Mouse (Mus musculus) liver, embryonic 15.5 days (tissue): ENCODE data around the gene Surf2. TPM values are rescaled to one million over a fixed set of nuclear protein-coding genes. Genes with fewer than 3 reads are reported as not detected.

Source experiments
- ATAC-seq: fragments of 200-750 bp; cut with Nextera tagmentation; 2 replicates; pipeline ENCODE4 v1.8.0; 2017; ENCODE audit warnings: moderate number of reproducible peaks, mild to moderate bottlenecking, moderate library complexity; ENCODE audit not compliant: insufficient read depth
- H3K27ac ChIP-seq: fragments of 300-500 bp; sonication (generic); replicated peaks from 2 replicates; pipeline ENCODE4 v1.5.1; 2015; ENCODE audit warnings: mild to moderate bottlenecking, inconsistent platforms
- H3K27me3 ChIP-seq: fragments of 300-500 bp; sonication (generic); 2 replicates; pipeline ENCODE4 v1.6.1; 2015; ENCODE audit warnings: mild to moderate bottlenecking, inconsistent platforms
- H3K36me3 ChIP-seq: fragments of 300-500 bp; sonication (generic); replicated peaks from 2 replicates; pipeline ENCODE4 v1.6.1; 2015; ENCODE audit warnings: moderate library complexity, mild to moderate bottlenecking, inconsistent platforms
- H3K4me1 ChIP-seq: fragments of 300-500 bp; sonication (generic); replicated peaks from 2 replicates; pipeline ENCODE4 v1.6.1; 2015; ENCODE audit warnings: inconsistent platforms
- H3K4me2 ChIP-seq: fragments of 300-500 bp; sonication (generic); 2 replicates; pipeline ENCODE4 v1.6.1; 2015; ENCODE audit warnings: moderate library complexity, mild to moderate bottlenecking, inconsistent platforms
- H3K4me3 ChIP-seq: fragments of 300-500 bp; sonication (generic); replicated peaks from 2 replicates; pipeline ENCODE4 v1.5.1; 2015; ENCODE audit warnings: mild to moderate bottlenecking, inconsistent platforms
- H3K9ac ChIP-seq: fragments of 300-500 bp; sonication (generic); 2 replicates; pipeline ENCODE4 v1.6.1; 2015; ENCODE audit warnings: moderate library complexity, mild to moderate bottlenecking, inconsistent platforms
- H3K9me3 ChIP-seq: fragments of 300-500 bp; sonication (generic); replicated peaks from 2 replicates; pipeline ENCODE4 v1.6.1; 2016; ENCODE audit warnings: inconsistent platforms
- WGBS: fragments of 180-500 bp; shearing (Covaris S2); methylation state at CpG from one replicate; pipeline ENCODE4 v1.1.7; 2015; ENCODE audit warnings: mixed read lengths; ENCODE audit not compliant: insufficient replicate concordance; 5-methylcytosine and 5-hydroxymethylcytosine counted together
- polyA plus RNA-seq: library from polyadenylated mRNA; unstranded; fragments of >200 nt; fragmentation: Nextera tagmentation; extraction: Ambion mirVana; gene quantifications from 2 replicates; pipeline ENCODE4 v1.2.1, GENCODE M21; 2015

Gene Surf2
- polyA plus RNA-seq, 1 experiment from 2014 or later, result 19.0 TPM

DNA sequence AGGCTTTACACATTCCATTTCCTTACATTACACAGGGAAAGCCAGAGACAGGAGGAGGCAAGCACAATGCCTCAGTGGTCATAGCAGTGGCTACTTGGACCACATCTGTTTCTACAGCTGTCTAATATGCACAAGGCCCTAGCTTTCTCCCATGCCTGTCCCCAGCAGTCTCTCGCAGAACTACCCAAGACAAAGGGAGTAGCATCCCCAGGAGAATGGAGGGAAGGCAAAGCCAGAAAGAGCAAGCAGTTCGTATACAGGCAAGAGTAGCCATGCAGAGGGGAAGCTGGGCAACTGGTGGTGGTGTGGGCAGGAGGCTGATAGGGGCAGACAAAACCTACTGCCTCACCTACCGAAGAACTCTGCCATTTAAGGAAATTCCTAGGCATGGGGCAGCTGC lies 9.7 kb upstream of the Surf2 start:
- Histone ChIP-seq H3K4me1 (peaks cover 56% of the 10 kb centered on the region), H3K27ac (no peak overlapping the region), H3K4me2 (no peak overlapping the region), H3K9ac (no peak overlapping the region), H3K9me3 (no peaks in the 10 kb centered on the region), H3K27me3 (no peaks in the 10 kb centered on the region), H3K36me3 (peaks cover 51% of the 10 kb centered on the region), H3K4me3 (no peak overlapping the region)
- no peak for ATAC-seq
- WGBS, result 80% methylated on average over 3 of the region's 3 CpGs

DNA sequence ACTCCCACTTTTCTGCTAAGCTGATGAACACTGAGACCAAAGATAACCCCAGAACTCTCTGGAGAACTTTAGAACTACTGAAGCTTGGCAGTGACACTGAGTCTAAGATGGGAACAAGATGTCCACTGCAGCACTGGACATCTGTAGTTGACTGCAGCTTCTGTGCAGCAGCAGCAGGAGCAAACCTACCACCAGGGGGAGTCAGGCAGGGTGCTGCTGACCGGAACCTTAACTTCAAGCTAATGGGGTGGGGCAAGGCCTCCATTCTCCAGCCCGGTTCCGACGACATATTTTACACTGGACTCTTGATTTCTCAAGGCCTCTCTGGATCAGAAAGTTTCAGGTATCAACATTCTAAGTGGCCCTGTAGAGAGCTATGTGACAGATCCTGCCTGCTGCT lies 9.1 kb upstream of the Surf2 start:
- Histone ChIP-seq H3K4me1 (peaks cover 56% of the 10 kb centered on the region), H3K27me3 (no peaks in the 10 kb centered on the region), H3K27ac (no peak overlapping the region), H3K4me3 (no peak overlapping the region), H3K9me3 (no peaks in the 10 kb centered on the region), H3K4me2 (no peak overlapping the region), H3K36me3 (peaks cover 58% of the 10 kb centered on the region), H3K9ac (no peak overlapping the region)
- ATAC-seq, result no peak
- WGBS, result 57% methylated on average over 4 of the region's 4 CpGs

DNA sequence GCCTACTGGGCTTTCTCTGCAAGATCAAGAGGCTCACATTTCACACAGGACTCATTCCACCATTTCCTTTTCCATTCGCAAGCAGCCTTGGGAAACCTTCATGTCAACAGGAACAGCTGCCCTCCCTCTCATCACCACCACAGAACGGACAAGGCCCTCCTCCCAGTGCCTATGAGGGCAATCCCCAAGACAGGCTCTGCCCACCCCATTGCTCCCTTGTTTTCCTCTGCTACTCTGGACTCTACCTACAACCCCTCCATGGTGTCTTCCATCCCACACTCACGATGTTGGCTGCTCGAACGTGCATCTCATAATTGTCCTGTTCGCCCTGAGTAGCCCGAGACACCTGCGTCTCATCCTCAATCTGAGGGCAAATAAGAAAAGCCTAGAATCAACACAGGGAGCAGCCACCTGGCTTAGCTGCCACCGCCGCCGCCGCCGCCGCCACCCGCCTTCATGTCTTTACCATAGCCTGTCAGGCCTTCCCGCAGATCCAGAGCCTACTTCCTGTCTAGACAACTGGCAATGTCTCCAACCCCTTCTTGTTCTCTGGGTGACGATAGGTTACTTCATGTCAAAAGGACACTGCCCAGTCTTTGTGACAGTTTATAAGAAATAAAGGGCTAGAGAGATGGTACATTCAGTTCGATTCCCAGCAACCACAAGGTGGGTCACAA lies 7.3 kb upstream of the Surf2 start:
- Histone ChIP-seq H3K27ac (peak overlapping the region; percentile 86; the same call in 1 of the 2 replicates), H3K36me3 (peaks cover 75% of the 10 kb centered on the region), H3K9ac (peak overlapping the region; percentile 80)

DNA sequence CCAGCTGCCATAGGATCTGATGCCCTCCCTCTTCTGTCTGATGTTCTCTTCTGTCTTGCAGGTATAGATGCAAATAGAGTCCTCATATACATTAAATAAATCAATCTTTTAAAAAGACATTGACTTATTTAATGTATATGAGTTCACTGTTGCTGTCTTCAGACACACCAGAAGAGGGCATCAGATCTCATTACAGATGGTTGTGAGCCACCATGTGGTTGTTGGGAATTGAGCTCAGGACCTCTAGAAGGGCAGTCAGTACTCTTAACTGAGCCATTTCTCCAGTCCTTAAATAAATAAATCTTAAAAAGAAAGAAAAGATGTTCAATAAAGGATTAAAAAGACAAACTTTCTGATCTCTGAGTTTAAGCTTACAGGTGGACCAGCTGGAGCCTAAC lies 6.8 kb upstream of the Surf2 start:
- H3K4me1 ChIP-seq, result peaks cover 56% of the 10 kb centered on the region
- ATAC-seq, result no peak
- no peaks in the 10 kb centered on the region for H3K9me3 ChIP-seq
- H3K9ac ChIP-seq, result peak overlapping the region; percentile 80
- H3K4me3 ChIP-seq, result peak overlapping the region; percentile 77
- H3K4me2 ChIP-seq, result peak overlapping the region; percentile 82
- H3K27ac ChIP-seq, result peak overlapping the region; percentile 86
- H3K27me3 ChIP-seq, result no peaks in the 10 kb centered on the region
- H3K36me3 ChIP-seq, result peaks cover 77% of the 10 kb centered on the region

More for the DNA sequence above, 7.3 kb upstream of the Surf2 start:
- Histone ChIP-seq H3K27me3 (no peaks in the 10 kb centered on the region), H3K9me3 (no peaks in the 10 kb centered on the region), H3K4me1 (peaks cover 59% of the 10 kb centered on the region), H3K4me2 (peak overlapping the region; percentile 82), H3K4me3 (peak overlapping the region; percentile 77)
- 62% methylated on average over 18 of the region's 18 CpGs for WGBS
- no peak for ATAC-seq

DNA sequence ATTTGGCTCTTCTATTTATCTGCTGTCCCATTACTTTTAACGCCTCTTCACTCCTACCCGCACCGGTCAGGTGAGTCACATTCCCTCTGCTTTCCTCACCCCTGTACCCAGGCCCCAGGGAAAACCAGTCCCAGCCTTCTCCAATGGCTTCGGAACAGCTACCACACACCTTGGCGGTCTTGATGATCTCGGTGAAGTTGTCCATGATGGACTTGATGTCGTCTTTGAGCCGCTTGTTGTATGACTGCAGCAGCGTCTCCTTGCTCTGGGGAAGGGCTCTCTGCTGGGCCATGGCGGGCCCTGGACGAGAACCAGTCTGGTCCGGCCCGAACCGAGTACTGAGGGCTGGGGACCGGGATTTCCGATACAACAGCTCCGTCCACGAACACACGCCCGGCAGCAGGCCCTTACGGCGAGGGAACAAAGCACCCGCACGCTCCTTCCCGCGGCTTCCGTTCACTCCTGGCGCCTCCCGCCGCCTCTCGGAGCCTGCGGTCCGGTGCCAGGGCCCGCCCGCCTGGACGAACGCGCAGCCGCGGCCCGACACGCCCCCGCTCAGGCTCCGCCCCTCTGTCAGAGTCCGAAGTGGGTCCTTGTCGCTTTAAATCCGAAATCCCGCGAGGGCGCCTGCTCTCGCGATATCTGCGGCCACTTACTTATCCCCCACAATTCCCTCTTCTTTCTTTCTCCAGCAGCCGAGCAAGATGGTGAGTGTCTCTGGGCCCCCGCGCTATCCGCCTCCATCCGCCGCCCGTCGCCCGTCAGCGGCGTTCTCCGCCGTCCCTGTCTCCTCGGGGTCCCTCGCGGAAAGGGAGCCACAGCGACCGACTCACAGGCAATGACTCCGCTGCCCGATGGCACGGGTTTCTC lies 5.8 kb upstream of the Surf2 start, which contains the start of the genes Med22 and Rpl7a:
Gene Med22 (minus strand): TSS at position 554 of the 870 bp plus-strand sequence.
Gene Rpl7a (plus strand): TSS at position 641 of the 870 bp plus-strand sequence.
- Histone ChIP-seq H3K36me3 (peaks cover 71% of the 10 kb centered on the region), H3K4me3 (peak within 1 kb of the TSS; percentile 77), H3K27ac (peak within 1 kb of the TSS; percentile 86), H3K4me2 (peak within 1 kb of the TSS; percentile 82), H3K9ac (peak within 1 kb of the TSS; percentile 90), H3K27me3 (no peaks in the 10 kb centered on the region), H3K4me1 (peaks cover 62% of the 10 kb centered on the region), H3K9me3 (no peaks in the 10 kb centered on the region)
- peak; percentile 92 for ATAC-seq
- under 1% methylated on average over 74 of the region's 74 CpGs for WGBS

DNA sequence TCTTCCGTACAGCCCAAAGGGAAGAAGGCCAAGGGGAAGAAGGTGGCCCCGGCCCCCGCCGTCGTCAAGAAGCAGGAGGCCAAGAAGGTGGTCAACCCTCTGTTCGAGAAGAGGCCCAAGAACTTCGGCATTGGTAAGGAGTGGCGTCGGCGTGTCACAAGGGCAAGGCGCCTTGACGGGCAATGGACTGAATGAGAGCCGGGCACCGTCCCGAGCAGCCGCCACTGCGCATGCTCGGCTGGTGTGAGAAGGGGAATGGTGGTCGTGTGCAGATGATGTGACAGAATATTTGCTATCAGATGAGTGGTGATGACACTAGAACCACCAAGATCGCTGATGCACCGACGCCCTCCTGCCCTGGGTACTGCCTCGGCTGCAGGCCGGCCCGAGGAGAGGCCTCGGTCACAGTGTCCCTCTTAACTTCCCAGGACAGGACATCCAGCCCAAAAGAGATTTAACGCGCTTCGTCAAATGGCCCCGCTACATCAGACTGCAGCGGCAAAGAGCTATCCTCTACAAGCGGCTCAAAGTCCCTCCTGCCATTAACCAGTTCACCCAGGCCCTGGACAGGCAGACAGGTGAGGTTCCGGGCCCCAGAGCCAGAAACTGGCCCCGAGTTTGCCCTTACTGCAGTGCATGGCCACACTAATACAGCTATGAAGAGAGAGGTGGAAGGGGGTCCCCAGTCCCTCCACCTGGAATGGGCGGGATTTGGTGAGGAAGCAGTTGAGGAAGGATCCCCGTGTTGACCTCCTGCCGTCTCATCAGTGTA lies 5.0 kb upstream of the Surf2 start:
- peak overlapping the region; percentile 77 for H3K4me3 ChIP-seq
- ATAC-seq, result peak; percentile 27
- 1% methylated on average over 37 of the region's 37 CpGs for WGBS
- H3K36me3 ChIP-seq, result peaks cover 62% of the 10 kb centered on the region
- H3K27me3 ChIP-seq, result no peaks in the 10 kb centered on the region
- H3K9me3 ChIP-seq, result no peaks in the 10 kb centered on the region
- H3K9ac ChIP-seq, result peak overlapping the region; percentile 90
- peak overlapping the region; percentile 82 for H3K4me2 ChIP-seq
- H3K27ac ChIP-seq, result peak overlapping the region; percentile 85
- peaks cover 69% of the 10 kb centered on the region for H3K4me1 ChIP-seq

DNA sequence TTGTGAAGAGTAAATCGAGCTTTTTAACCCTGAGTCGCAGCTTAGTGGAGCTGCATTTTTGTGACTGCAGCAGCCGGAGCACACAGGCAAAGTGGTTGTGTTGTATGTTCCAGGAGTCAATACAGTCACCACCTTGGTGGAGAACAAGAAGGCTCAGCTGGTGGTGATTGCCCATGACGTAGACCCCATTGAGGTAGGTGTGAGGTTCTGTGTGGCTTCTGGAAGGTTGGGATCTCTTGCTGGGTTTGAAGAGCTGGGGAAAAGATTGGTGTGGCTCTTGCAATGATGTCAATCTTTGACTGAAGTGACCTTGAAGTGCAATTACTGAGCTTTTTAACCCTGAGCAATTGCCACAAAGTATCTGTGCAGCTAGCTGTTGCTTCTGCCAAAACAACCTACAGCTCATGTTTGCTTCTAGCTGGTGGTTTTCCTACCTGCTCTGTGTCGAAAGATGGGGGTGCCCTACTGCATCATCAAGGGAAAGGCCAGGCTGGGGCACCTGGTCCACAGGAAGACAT lies 3.9 kb upstream of the Surf2 start:
- WGBS, result 51% methylated on average over 5 of the region's 5 CpGs
- H3K36me3 ChIP-seq, result peaks cover 51% of the 10 kb centered on the region

DNA sequence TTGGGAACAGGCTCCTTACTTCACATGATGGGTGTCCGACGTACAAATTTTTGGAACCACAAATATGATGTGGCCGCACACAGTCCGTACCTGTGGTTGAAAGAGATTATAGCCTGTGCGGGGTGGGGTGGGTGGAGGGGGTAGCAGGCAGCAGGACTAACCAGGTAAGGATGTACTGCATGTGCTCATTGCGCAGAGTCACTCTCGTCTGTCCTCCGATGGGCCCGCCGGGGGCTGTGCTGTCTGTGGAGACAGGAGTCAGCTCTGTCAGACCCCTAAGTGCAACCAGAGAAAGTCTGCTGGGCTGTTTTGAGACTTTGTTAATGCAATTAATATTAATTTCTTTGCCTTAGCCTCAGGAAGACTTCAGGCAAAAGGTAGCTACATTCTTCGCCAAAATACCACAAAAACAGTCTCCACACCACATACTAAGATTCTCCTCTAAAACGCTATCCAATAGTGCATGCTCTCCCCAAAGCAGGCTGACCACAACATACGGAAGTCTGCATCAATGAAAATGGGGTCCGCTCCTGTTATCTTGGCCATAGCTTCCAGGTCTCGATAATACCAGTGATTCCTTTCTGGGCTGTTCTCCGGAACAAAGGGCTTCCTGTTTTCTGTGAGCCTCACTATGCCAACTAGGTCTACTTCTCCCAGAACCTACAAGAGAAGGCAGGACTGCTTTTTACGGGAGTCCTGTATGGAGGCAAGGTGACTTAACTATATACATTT lies 2.6 kb upstream of the Surf2 start:
- peaks cover 47% of the 10 kb centered on the region for H3K36me3 ChIP-seq
- no peak overlapping the region for H3K4me3 ChIP-seq
- H3K27me3 ChIP-seq, result no peaks in the 10 kb centered on the region
- H3K27ac ChIP-seq, result peak overlapping the region; percentile 29; the same call in 1 of the 2 replicates
- ATAC-seq, result no peak
- no peaks in the 10 kb centered on the region for H3K9me3 ChIP-seq
- 0 out of 2 replicates have a peak overlapping the region, but pooled peaks have one; percentile 0 for H3K4me2 ChIP-seq
- 44% methylated on average over 17 of the region's 17 CpGs for WGBS
- no peak overlapping the region for H3K9ac ChIP-seq
- peaks cover 82% of the 10 kb centered on the region for H3K4me1 ChIP-seq

More for the DNA sequence above, 3.9 kb upstream of the Surf2 start:
- H3K4me3 ChIP-seq, result peak overlapping the region; percentile 77
- no peak overlapping the region for H3K27ac ChIP-seq
- H3K4me1 ChIP-seq, result peaks cover 80% of the 10 kb centered on the region
- H3K9ac ChIP-seq, result peak overlapping the region; percentile 90
- no peaks in the 10 kb centered on the region for H3K27me3 ChIP-seq
- no peaks in the 10 kb centered on the region for H3K9me3 ChIP-seq
- ATAC-seq, result no peak
- peak overlapping the region; percentile 82 for H3K4me2 ChIP-seq

DNA sequence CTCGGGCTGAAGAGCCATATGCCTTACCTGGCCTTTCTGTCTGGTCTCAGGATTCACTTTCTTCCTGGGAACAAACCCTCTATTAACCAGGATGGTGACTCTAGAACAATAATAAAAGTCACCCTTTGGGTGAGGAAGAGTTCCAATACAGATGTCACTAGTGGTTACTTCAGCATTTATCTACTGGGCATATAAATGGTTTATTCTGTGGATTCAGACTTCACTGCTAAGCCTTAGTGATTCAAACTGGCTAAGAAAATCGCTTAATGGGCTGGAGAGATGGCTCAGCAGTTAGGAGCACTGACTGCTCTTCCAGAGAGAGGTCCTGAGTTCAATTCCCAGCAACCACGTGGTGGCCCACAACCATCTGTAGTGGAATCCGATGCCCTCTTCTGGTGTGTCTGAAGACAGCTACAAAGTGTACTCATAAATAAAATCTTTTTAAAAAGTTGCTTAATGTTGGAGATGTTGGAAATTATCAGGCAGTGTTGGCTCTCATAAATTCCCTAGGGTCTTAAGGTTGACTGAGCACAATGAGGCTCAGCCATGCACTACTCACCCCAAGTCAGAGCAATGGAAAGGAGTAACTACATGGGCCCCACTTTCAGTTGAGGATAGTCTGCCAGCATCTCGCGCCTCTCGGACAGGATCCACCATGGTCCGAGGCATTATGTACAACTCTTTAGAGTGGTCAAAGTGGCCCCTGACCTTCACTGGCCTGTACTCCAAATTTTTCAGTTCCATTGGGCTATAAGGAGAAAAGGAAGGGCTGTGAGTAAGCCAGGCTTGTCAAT lies 1.8 kb upstream of the Surf2 start:
- peak overlapping the region; percentile 29; the same call in 1 of the 2 replicates for H3K27ac ChIP-seq
- H3K4me1 ChIP-seq, result peaks cover 75% of the 10 kb centered on the region
- H3K27me3 ChIP-seq, result no peaks in the 10 kb centered on the region
- 54% methylated on average over 8 of the region's 8 CpGs for WGBS
- no peaks in the 10 kb centered on the region for H3K9me3 ChIP-seq
- ATAC-seq, result no peak
- H3K4me2 ChIP-seq, result peak overlapping the region; percentile 97
- H3K4me3 ChIP-seq, result no peak overlapping the region
- H3K36me3 ChIP-seq, result peaks cover 51% of the 10 kb centered on the region
- no peak overlapping the region for H3K9ac ChIP-seq
